Mouse (Mus musculus) retina, postnatal 7 days (tissue): ENCODE data around the gene D430041D05Rik.

Source experiments
- DNase-seq: peaks from one replicate; pipeline ENCODE4 v3.0.0-alpha.2; 2012; ENCODE audit warnings: low read depth, low spot score

D430041D05Rik gene

GRCm38 (mm10) chr2:104282835-104283234 is 128.0 kb downstream of the D430041D05Rik start:
- no peak for DNase-seq

- DNase-seq = no peak
Measured at GRCm38 (mm10) chr2:104267049-104267448, 143.8 kb downstream of the D430041D05Rik start.

DNA sequence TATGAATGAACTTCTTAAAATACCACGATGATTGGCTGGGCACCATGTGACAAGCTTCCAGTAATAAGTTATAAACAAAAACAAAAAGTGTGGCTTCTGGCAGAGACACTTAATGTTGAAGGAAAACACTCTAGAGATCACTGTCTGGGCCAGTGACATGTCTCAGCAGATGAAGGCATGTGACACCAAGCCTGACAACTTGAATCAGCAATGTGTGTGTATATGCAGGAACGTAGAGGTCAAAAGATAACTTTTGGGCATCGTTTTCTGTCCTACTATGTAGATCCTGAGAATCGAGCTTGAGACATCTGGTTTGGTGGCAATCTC is 149.1 kb downstream of the D430041D05Rik start:
- no peak for DNase-seq

GRCm38 (mm10) chr2:104260920-104261740 is 149.7 kb downstream of the D430041D05Rik start:
- DNase-seq = no peak

DNA sequence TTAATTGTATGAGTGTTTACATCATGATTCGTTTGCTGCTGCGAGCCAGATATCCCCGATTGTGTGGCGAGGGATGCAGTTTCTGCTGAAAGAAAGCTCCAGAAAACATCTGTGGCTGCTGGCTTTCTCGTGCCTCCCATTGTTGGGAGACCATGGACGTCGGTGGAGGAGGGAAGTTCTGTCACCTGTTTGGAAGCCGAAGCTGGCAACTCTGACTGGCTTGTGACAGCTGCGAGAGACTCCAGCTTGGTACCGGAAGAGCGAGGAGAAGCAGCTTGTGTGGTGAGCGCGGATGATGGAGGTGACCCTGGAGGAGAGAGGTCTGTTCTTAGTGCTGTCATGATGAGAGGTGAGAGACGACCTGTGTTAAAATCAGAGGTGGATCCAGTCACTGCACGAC is 154.2 kb downstream of the D430041D05Rik start:
- no peak for DNase-seq

DNA sequence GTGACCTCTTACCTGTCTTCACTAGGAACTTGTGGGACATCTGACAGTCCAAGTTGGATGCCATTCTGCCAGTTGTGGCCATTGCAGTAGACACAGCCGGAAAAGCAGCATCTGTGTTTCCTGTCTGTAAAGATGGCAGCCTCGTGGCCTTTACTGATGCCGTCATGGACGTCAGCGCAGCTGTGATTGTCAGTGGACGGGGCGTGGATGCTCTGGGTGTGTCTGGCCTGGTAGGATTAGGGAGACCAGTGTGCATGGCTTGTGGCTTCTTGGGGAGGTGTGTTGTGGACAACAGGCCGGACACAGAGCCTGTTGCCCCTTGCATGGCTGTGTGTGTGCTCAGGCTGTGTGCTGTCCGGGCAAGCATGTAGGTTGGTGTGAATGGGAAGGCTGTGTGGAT is 155.9 kb downstream of the D430041D05Rik start:
- DNase-seq = no peak

DNA sequence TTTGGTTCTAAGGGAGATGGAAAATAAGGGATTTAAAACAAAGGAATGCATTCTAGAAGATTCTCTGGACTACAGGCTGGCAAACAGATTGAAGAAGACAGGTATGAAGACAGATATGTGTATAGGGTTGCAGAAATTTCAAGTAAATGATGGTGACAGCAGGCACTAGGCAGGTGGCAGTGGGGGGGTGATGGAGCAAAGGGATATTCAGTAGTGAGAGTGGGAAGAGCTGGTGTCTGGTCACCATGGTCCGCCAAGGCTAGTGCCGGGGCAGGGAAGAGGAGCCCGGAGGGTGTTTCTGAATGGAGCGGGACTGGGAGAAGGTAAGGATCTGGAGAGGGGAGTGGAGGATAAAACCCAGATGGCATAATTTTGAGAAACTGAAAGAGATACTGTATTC is 157.5 kb downstream of the D430041D05Rik start:
- no peak for DNase-seq

DNA sequence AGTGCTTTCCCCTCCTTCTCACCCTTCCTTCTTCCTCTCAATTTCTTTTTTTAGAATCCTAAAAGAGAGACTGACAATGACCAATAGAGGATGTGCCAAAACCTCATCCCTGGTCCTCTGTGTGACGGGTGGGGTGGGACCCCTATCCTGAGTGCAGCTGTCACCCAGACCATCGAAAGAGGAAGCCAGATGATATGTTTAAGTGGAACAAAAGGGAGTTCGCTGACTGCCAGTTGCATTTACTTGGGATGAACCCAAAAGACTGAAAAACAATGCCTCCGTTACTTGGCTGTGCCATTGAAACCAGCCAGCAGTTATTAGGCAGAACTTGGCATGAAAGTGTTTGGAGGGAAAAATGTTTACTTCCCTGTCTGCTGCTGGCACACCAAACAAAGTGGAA is 159.2 kb downstream of the D430041D05Rik start:
- no peak for DNase-seq

DNA sequence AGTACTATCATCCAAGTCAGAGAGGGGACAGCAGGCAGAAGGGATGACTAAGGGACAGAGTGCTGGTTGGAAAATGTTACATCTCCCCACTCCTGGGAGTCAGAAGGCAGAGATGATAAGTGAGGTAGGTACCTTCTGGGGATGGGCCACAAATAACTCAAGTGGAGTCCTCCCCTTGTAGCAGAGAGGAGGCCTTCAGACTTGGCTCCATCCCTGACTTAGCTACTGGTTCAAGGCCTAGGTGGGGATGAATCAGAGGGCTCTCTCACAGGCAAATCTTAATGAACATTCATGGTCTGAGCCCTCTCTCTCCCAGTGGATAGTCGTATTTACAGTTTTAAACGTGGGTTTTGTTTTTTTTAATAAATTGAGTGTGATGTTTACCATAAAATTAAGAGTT is 161.0 kb downstream of the D430041D05Rik start:
- DNase-seq = no peak

DNA sequence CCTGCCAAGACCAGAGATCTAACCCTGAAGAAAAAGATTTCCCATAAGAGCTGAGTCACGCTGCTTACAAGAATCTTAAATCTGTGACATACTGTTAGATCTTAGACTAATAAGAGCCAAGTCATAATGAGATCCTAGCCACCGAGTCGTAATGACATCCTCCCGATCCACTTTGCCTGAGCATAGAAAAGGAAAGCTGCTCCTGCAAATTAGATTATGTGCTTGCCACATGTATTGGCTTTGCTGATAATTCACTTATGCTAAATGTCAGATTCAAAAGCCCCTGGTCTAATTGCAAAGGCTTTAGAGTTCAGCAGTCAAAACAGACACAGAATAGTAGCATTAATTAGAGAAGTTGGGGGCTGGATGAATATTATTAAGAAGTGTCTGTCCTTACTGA is 164.0 kb downstream of the D430041D05Rik start:
- peak; percentile 29 for DNase-seq

GRCm38 (mm10) chr2:104242055-104242454 is 168.8 kb downstream of the D430041D05Rik start:
- DNase-seq = no peak

GRCm38 (mm10) chr2:104237141-104237540 is 173.7 kb downstream of the D430041D05Rik start:
- DNase-seq = no peak

- no peak for DNase-seq
Measured at GRCm38 (mm10) chr2:104230444-104230843, 180.4 kb downstream of the D430041D05Rik start.

GRCm38 (mm10) chr2:104226057-104226456 is 184.8 kb downstream of the D430041D05Rik start:
- no peak for DNase-seq

DNA sequence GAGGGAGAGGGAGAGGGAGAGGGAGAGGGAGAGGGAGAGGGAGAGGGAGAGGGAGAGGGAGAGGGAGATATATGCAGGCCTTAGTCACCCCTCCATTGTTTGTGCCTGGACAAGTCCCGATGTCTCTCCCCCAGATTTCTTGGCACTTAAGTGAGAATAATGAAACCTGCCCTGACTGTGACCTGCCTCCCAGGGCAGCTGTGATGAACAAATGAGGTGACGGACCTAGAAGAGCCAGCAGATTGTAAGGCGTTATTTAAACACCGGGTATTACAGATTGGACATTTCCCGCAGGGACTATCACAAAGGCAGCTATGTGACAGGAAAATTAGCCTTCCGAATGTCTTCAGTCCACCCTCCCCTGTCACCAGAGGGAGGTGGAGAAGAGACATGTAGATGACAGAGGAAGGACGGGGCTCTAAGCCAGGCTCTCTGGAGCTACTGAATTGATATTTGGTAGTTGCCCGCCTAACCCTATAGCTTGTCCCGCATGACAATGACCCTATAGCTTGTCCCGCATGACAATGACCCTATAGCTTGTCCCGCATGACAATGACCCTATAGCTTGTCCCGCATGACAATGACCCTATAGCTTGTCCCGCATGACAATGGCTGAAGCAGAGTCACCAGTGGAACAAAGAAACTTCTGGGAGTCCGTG is 191.0 kb downstream of the D430041D05Rik start:
- DNase-seq = no peak

GRCm38 (mm10) chr2:104218588-104219065 is 192.2 kb downstream of the D430041D05Rik start:
- DNase-seq = no peak

GRCm38 (mm10) chr2:104218114-104218513 is 192.7 kb downstream of the D430041D05Rik start:
- DNase-seq = no peak

DNA sequence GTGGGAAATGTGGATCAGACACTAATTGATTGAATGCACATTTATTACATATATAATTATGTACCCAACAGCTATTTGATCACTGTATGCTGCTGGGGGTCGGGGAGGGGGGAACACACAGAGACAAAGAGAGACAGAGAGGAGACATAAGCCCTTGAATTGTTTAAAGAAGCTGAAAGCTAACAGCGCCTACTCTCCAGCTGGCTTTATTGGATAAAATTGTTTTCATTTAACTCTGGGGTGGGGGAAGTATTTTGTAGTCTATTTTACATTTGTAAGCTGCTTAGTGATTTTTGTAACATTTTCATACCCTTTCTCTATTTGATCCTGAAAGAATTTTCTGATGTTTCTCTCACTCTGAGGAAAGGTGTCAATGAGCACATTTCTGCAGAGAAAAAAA is 201.4 kb downstream of the D430041D05Rik start:
- no peak for DNase-seq

DNA sequence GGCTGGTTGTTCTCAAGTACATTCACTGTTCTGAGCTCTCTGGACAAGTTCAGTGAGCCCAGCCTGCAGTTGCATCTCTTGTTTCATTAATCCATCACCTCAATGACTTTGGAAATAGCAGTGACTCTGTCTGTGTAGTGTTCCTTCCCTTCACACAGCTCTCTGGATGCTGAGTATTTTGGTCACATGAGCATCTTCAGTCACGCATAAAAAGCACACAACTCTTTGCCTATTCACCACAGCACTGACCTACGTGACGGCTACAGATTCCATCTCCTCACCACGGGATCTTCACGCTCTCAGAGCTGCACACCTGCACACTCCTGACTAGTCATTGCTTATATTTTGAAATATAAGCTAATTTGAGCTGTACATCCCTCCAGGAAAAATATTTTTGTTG is 202.4 kb downstream of the D430041D05Rik start:
- no peak for DNase-seq

- DNase-seq = no peak
Measured at GRCm38 (mm10) chr2:104207948-104208347, 202.9 kb downstream of the D430041D05Rik start.

GRCm38 (mm10) chr2:104205623-104206022 is 205.2 kb downstream of the D430041D05Rik start:
- no peak for DNase-seq

GRCm38 (mm10) chr2:104200211-104200610 is 210.6 kb downstream of the D430041D05Rik start:
- DNase-seq = no peak

DNA sequence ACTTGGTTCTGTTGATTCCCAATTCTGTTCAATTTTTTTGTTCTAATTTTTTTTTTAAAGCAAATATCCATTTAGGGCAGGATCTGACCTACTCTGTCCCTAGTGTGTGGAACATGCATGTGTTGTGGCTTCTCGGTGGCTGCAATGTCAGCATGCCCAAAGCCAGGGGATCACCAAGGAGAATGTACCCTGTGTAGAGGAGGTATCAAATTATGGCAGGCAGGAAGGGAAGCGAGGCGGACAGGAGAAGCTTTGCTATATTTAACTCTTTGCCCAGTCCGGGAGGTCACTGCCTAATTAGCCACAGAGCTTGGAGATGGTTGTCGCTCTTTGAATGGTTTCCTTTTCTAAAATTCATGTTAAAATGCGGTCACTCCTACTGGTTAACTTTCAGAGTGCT is 212.6 kb downstream of the D430041D05Rik start:
- DNase-seq = no peak
